Mouse (Mus musculus): ENCODE measurements around the gene Rtl8b.
"Not testable (repeated sequence)": the region's sequence is repeated elsewhere in the genome, so short reads cannot be mapped to it uniquely, and the experiment has no call there.

The Rtl8b gene

GRCm38 (mm10) chrX:53670294-53670693 is at the start of gene Rtl8b:
Gene Rtl8b, minus strand, starts transcription at chrX:53670408.
- in situ Hi-C loops (cut with MboI, MseI), result no loop called here

GRCm38 (mm10) chrX:53716323-53717182 is 46.3 kb upstream of the Rtl8b start:
- in situ Hi-C loops (cut with MboI, MseI), result no loop called here

GRCm38 (mm10) chrX:53715942-53716322 is 45.7 kb upstream of the Rtl8b start:
- in situ Hi-C loops (cut with MboI, MseI), result no loop called here

GRCm38 (mm10) chrX:53702673-53703072 is 32.5 kb upstream of the Rtl8b start:
- in situ Hi-C loops (cut with MboI, MseI), result no loop called here

- in situ Hi-C loops (cut with MboI, MseI), result no loop called here
Observed at GRCm38 (mm10) chrX:53699225-53699624, 29.0 kb upstream of the Rtl8b start.

- in situ Hi-C loops (cut with MboI, MseI), result loop anchor here (5.0 kb wide), 1 partner anchor 117 kb away; no protein-coding TSS in a partner anchor
Observed at GRCm38 (mm10) chrX:53694008-53694777, 24.0 kb upstream of the Rtl8b start.

- in situ Hi-C loops (cut with MboI, MseI), result loop anchor here (5.0 kb wide), 1 partner anchor 116 kb away; no protein-coding TSS in a partner anchor
Observed at GRCm38 (mm10) chrX:53693141-53693540, 22.9 kb upstream of the Rtl8b start.

- in situ Hi-C loops (cut with MboI, MseI), result loop anchor here (5.0 kb wide), 1 partner anchor 115 kb away; no protein-coding TSS in a partner anchor
Observed at GRCm38 (mm10) chrX:53692065-53692464, 21.9 kb upstream of the Rtl8b start.

GRCm38 (mm10) chrX:53684676-53685075 is 14.5 kb upstream of the Rtl8b start:
- in situ Hi-C loops (cut with MboI, MseI), result not testable (repeated sequence)

- in situ Hi-C loops (cut with MboI, MseI), result not testable (repeated sequence)
Observed at GRCm38 (mm10) chrX:53682650-53683049, 12.4 kb upstream of the Rtl8b start.

GRCm38 (mm10) chrX:53676943-53677342 is 6.7 kb upstream of the Rtl8b start:
- in situ Hi-C loops (cut with MboI, MseI), result not testable (repeated sequence)

- in situ Hi-C loops (cut with MboI, MseI), result not testable (repeated sequence)
Observed at GRCm38 (mm10) chrX:53670696-53671095, 488 bp upstream of the Rtl8b start.

GRCm38 (mm10) chrX:53669557-53670270 is 494 bp downstream of the Rtl8b start:
- in situ Hi-C loops (cut with MboI, MseI), result loop anchor here (5.0 kb wide), 1 partner anchor 62 kb away; the partner anchor contains the start of genes Gm14597 and Rtl8c

GRCm38 (mm10) chrX:53652917-53653316 is 17.3 kb downstream of the Rtl8b start:
- in situ Hi-C loops (cut with MboI, MseI), result not testable (repeated sequence)

- in situ Hi-C loops (cut with MboI, MseI), result no loop called here
Observed at GRCm38 (mm10) chrX:53645885-53646284, 24.3 kb downstream of the Rtl8b start.

GRCm38 (mm10) chrX:53642980-53643961 is 26.9 kb downstream of the Rtl8b start, which contains the start of gene Rtl8a:
Gene Rtl8a, minus strand, starts transcription at chrX:53643682.
- in situ Hi-C loops (cut with MboI, MseI), result not testable (repeated sequence)

GRCm38 (mm10) chrX:53642604-53642979 is 27.6 kb downstream of the Rtl8b start:
- in situ Hi-C loops (cut with MboI, MseI), result not testable (repeated sequence)

GRCm38 (mm10) chrX:53638107-53638506 is 32.1 kb downstream of the Rtl8b start:
- in situ Hi-C loops (cut with MboI, MseI), result not testable (repeated sequence)
